Mouse (Mus musculus): ENCODE measurements around the gene Lime1. TPM values are rescaled to one million over a fixed set of nuclear protein-coding genes. Genes with fewer than 3 reads are reported as not detected.

The Lime1 gene
- 31.4 TPM for polyA plus RNA-seq (2015; fragmentation: Illumina TruSeq; extraction: RNeasy Lipid Tissue Mini Kit (QIAGEN cat#74804); ENCODE audit: low read depth, low replicate concordance)

DNA sequence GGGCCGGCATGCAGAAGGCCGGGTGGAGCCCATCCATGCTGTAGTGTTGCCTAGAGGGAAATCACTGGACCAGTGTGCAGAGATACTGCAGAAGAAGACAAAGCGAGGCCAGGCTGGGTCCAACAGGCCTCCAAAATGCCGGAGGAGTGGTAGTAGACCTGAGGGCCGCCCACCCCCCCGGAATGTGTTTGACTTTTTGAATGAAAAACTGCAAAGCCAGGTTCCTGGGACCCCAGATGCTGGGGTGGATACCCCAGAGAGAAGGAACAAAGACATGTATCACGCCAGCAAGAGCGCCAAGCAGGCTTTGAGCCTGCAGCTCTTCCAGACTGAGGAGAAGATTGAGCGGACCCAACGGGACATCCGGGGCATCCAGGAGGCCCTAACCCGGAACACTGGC is at the start of gene Lime1:
TSS of gene Lime1 (plus strand) at position 301 of the 400 bp plus-strand sequence.

DNA sequence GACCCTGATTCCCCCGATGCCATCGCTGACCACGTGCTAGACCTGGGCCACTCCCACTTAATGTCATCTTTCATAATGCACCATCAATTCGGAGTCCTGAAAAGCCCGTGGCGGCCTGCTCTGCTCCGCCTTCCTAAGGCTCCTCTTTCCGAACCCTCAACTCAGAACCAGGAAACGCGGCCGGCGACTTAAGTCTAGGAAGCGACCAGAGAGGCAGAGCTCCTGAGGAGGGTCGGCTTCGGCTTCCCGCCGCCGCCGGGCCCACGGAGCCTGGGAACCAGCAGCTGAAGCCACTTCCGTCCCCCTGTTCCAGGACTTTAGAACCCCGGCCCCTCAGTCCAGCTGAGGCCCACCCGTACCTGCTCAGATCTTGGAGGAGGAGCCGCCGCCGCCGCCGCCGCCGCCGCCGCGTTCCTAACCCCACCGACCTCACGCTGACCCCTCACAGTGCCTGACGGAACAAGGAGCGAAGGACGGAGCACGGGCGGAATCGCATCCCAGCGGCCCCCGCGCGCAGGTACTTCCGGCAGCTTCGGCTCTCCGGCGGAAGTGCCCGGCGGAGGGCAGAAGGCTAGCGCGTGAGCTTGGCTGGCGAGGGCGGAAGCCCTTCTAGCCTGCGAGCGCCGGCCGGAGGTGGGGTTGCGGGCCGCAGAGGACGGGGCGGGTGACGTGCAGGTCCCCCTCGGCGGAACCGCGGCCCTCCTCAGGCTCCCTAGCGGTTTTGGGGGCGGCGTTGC is 14.8 kb upstream of the Lime1 start, which contains the start of the genes Zgpat and Arfrp1:
TSS of gene Zgpat (plus strand) at position 69 of the 737 bp plus-strand sequence.
TSS of gene Arfrp1 (minus strand) at position 545 of the 737 bp plus-strand sequence.

Other genes starting within 250 kb of the Lime1 start
- 159 TPM for gene Kcnq2, start 244.8 kb upstream of the Lime1 start, polyA plus RNA-seq (2015; fragmentation: Illumina TruSeq; extraction: RNeasy Lipid Tissue Mini Kit (QIAGEN cat#74804); ENCODE audit: low read depth, low replicate concordance)
- 910 TPM for gene Eef1a2, start 223.1 kb upstream of the Lime1 start, polyA plus RNA-seq (2015; fragmentation: Illumina TruSeq; extraction: RNeasy Lipid Tissue Mini Kit (QIAGEN cat#74804); ENCODE audit: low read depth, low replicate concordance)
- 118 TPM for gene Ppdpf, start 192.8 kb upstream of the Lime1 start, polyA plus RNA-seq (2015; fragmentation: Illumina TruSeq; extraction: RNeasy Lipid Tissue Mini Kit (QIAGEN cat#74804); ENCODE audit: low read depth, low replicate concordance)
- not detected for gene Ptk6, start 177.3 kb upstream of the Lime1 start, polyA plus RNA-seq (2015; fragmentation: Illumina TruSeq; extraction: RNeasy Lipid Tissue Mini Kit (QIAGEN cat#74804); ENCODE audit: low read depth, low replicate concordance)
- gene Srms, start 166.9 kb upstream of the Lime1 start, polyA plus RNA-seq (2015; fragmentation: Illumina TruSeq; extraction: RNeasy Lipid Tissue Mini Kit (QIAGEN cat#74804); ENCODE audit: low read depth, low replicate concordance) = 0.28 TPM
- not detected for gene Fndc11, start 160.1 kb upstream of the Lime1 start, polyA plus RNA-seq (2015; fragmentation: Illumina TruSeq; extraction: RNeasy Lipid Tissue Mini Kit (QIAGEN cat#74804); ENCODE audit: low read depth, low replicate concordance)
- 1.9 TPM for gene Helz2, start 138.1 kb upstream of the Lime1 start, polyA plus RNA-seq (2015; fragmentation: Illumina TruSeq; extraction: RNeasy Lipid Tissue Mini Kit (QIAGEN cat#74804); ENCODE audit: low read depth, low replicate concordance)
- gene Gmeb2, start 92.0 kb upstream of the Lime1 start, polyA plus RNA-seq (2015; fragmentation: Illumina TruSeq; extraction: RNeasy Lipid Tissue Mini Kit (QIAGEN cat#74804); ENCODE audit: low read depth, low replicate concordance) = 19.4 TPM
- gene Stmn3, start 65.6 kb upstream of the Lime1 start, polyA plus RNA-seq (2015; fragmentation: Illumina TruSeq; extraction: RNeasy Lipid Tissue Mini Kit (QIAGEN cat#74804); ENCODE audit: low read depth, low replicate concordance) = 1,118 TPM
- gene Rtel1, start 60.3 kb upstream of the Lime1 start, polyA plus RNA-seq (2015; fragmentation: Illumina TruSeq; extraction: RNeasy Lipid Tissue Mini Kit (QIAGEN cat#74804); ENCODE audit: low read depth, low replicate concordance) = 26.0 TPM
- gene Zgpat, start 15.2 kb upstream of the Lime1 start, polyA plus RNA-seq (2015; fragmentation: Illumina TruSeq; extraction: RNeasy Lipid Tissue Mini Kit (QIAGEN cat#74804); ENCODE audit: low read depth, low replicate concordance) = 52.2 TPM
- gene Arfrp1, start 14.7 kb upstream of the Lime1 start, polyA plus RNA-seq (2015; fragmentation: Illumina TruSeq; extraction: RNeasy Lipid Tissue Mini Kit (QIAGEN cat#74804); ENCODE audit: low read depth, low replicate concordance) = 65.1 TPM
- gene Zbtb46, start 79.3 kb downstream of the Lime1 start, polyA plus RNA-seq (2015; fragmentation: Illumina TruSeq; extraction: RNeasy Lipid Tissue Mini Kit (QIAGEN cat#74804); ENCODE audit: low read depth, low replicate concordance) = 6.2 TPM
- gene Abhd16b, start 113.1 kb downstream of the Lime1 start, polyA plus RNA-seq (2015; fragmentation: Illumina TruSeq; extraction: RNeasy Lipid Tissue Mini Kit (QIAGEN cat#74804); ENCODE audit: low read depth, low replicate concordance) = not detected
- gene Tpd52l2, start 117.1 kb downstream of the Lime1 start, polyA plus RNA-seq (2015; fragmentation: Illumina TruSeq; extraction: RNeasy Lipid Tissue Mini Kit (QIAGEN cat#74804); ENCODE audit: low read depth, low replicate concordance) = 156 TPM
- gene Dnajc5, start 140.4 kb downstream of the Lime1 start, polyA plus RNA-seq (2015; fragmentation: Illumina TruSeq; extraction: RNeasy Lipid Tissue Mini Kit (QIAGEN cat#74804); ENCODE audit: low read depth, low replicate concordance) = 172 TPM
- 58.3 TPM for gene Uckl1, start 204.8 kb downstream of the Lime1 start, polyA plus RNA-seq (2015; fragmentation: Illumina TruSeq; extraction: RNeasy Lipid Tissue Mini Kit (QIAGEN cat#74804); ENCODE audit: low read depth, low replicate concordance)
- 42.7 TPM for gene Prpf6, start 211.8 kb downstream of the Lime1 start, polyA plus RNA-seq (2015; fragmentation: Illumina TruSeq; extraction: RNeasy Lipid Tissue Mini Kit (QIAGEN cat#74804); ENCODE audit: low read depth, low replicate concordance)
- gene Zfp512b, start 212.7 kb downstream of the Lime1 start, polyA plus RNA-seq (2015; fragmentation: Illumina TruSeq; extraction: RNeasy Lipid Tissue Mini Kit (QIAGEN cat#74804); ENCODE audit: low read depth, low replicate concordance) = 45.3 TPM
- gene Samd10, start 219.1 kb downstream of the Lime1 start, polyA plus RNA-seq (2015; fragmentation: Illumina TruSeq; extraction: RNeasy Lipid Tissue Mini Kit (QIAGEN cat#74804); ENCODE audit: low read depth, low replicate concordance) = 24.8 TPM

Measured in brain, adult 10 weeks (tissue).